19 mouse cellular contexts compared by ENCODE assay signal in genomic region chr12:17703866-17704265, GRCm38 (mm10).
"Had no signal": no experiment of that assay in that cellular context is flagged by ENCODE, and none has a peak within 500 bp of the region (broad histone marks: within the 10 kb centered on the region; RNA-seq: fewer than 3 reads in every experiment).

No protein-coding gene starts in this region.

- H3K4me3 ChIP-seq: midbrain, embryonic 10.5 days; midbrain, embryonic 12.5 days; myocyte; neural tube, embryonic 13.5 days; neural tube, embryonic 15.5 days had no signal

- H3K9ac ChIP-seq: lung, embryonic 14.5 days; midbrain, embryonic 12.5 days; neural tube, embryonic 13.5 days; neural tube, embryonic 15.5 days had no signal

- DNase-seq: lung, adult 18-20 months; lung, embryonic 14.5 days; lung, postnatal 10 days; lung, postnatal 4 days; midbrain, embryonic 14.5 days; retina, postnatal 1 day; right cerebral cortex, adult 18-20 months; right cerebral cortex, postnatal 25 days; right cerebral cortex, postnatal 4 days; spleen, adult 18-20 months; thymus, adult 18-20 months; thymus, postnatal 14 days; thymus, postnatal 36 days had no signal

- H3K36me3 ChIP-seq: midbrain, embryonic 12.5 days; neural tube, embryonic 13.5 days; neural tube, embryonic 15.5 days had no signal

- H3K4me2 ChIP-seq: lung, embryonic 14.5 days; midbrain, embryonic 12.5 days; neural tube, embryonic 13.5 days; neural tube, embryonic 15.5 days had no signal

- H3K9me3 ChIP-seq: midbrain, embryonic 10.5 days; midbrain, embryonic 12.5 days; neural tube, embryonic 13.5 days; neural tube, embryonic 15.5 days had no signal

- H3K27me3 ChIP-seq: midbrain, embryonic 12.5 days; neural tube, embryonic 13.5 days; neural tube, embryonic 15.5 days had no signal

- H3K27ac ChIP-seq: midbrain, embryonic 10.5 days; midbrain, embryonic 12.5 days; neural tube, embryonic 13.5 days; neural tube, embryonic 15.5 days had no signal

- ATAC-seq: midbrain, embryonic 16.5 days had no signal
